Mouse (Mus musculus): ENCODE results near the gene Zfp664. TPM values are rescaled to one million over a fixed set of nuclear protein-coding genes. Genes with fewer than 3 reads are reported as not detected.
A peak's percentile ranks its signal among the peaks of the same experiment; 100 is the strongest.

Zfp664 gene
- total and polyA plus RNA-seq, 2 experiments from 2014 or later: 29.2 to 50.2 TPM

DNA sequence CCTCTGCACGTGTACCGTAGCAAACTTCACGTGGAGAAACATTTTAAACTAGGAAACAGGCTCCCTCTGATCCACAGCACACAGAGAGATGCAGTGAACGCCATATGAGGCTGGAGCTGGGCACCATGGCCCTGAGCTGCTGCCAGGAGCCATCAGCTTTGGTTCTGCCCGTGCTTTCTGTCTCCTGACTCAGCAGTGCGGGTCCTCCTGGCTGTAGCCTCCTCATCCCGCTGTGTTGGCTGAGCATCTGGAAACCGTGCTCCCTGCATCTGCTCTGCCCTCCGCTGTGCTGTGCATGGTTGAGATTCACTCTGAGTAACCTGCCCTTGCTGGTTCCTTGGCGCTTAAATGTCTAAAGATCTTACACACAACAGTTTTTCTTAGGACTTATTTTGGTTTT lies 39.7 kb downstream of the Zfp664 start:
- H3K4me3 ChIP-seq (ENCODE audit: low read depth, low read length): no peak overlapping the region
- no peaks in the 10 kb centered on the region for H3K9me3 ChIP-seq (ENCODE audit: low read length)
- DNase-seq (ENCODE audit: low spot score) (peak; percentile 67), ATAC-seq (ENCODE audit: low FRiP score) (no peak)
- H3K27me3 ChIP-seq (ENCODE audit: insufficient read depth, low read length): no peaks in the 10 kb centered on the region
- H3K9ac ChIP-seq (replicated peaks; ENCODE audit: low read length, poor library complexity, severe bottlenecking): no peak overlapping the region
- H3K27ac ChIP-seq (ENCODE audit: low read depth, low read length): no peak overlapping the region
- 0 out of 2 replicates have a peak, but pooled peaks cover 6% of the 10 kb centered on the region for H3K4me1 ChIP-seq (ENCODE audit: insufficient read depth, low read length)
- no peak overlapping the region for H3K4me2 ChIP-seq (ENCODE audit: low read depth, low read length, poor library complexity, severe bottlenecking)
- WGBS: 77% methylated on average over 10 of the region's 10 CpGs
- no peaks in the 10 kb centered on the region for H3K36me3 ChIP-seq (ENCODE audit: insufficient read depth, low read length)
- TF ChIP-seq CTCF (IDR thresholded peaks at IDR 0.05): no peak

DNA sequence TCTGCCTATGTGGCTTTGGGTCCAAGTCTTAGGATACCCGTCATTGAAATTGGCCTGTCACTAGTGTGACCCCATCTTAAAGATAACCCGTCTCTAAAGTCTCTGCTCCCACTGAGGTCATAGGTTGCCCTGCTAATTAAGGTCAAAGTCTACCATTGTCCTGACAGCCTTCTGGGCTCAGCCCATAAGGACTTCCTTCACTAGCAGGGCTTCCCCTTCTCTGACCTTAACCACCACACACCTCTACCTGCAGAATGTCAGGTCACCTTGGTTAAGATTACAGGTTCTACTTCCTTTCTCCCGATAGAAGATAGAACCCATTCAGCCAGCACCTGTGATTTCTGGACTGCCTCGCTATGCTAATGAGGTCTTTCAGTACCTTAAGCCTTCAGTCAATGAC lies 41.4 kb downstream of the Zfp664 start:
- no peak for TF ChIP-seq CTCF (IDR thresholded peaks at IDR 0.05)
- Histone ChIP-seq H3K4me1 (ENCODE audit: insufficient read depth, low read length) (0 out of 2 replicates have a peak, but pooled peaks cover 6% of the 10 kb centered on the region), H3K36me3 (ENCODE audit: insufficient read depth, low read length) (no peaks in the 10 kb centered on the region), H3K27me3 (ENCODE audit: insufficient read depth, low read length) (no peaks in the 10 kb centered on the region), H3K4me2 (ENCODE audit: low read depth, low read length, poor library complexity, severe bottlenecking) (no peak overlapping the region), H3K27ac (ENCODE audit: low read depth, low read length) (no peak overlapping the region), H3K4me3 (ENCODE audit: low read depth, low read length) (no peak overlapping the region), H3K9ac (replicated peaks; ENCODE audit: low read length, poor library complexity, severe bottlenecking) (no peak overlapping the region), H3K9me3 (ENCODE audit: low read length) (no peaks in the 10 kb centered on the region)
- WGBS: 89% methylated on average over 4 of the region's 4 CpGs
- DNase-seq (ENCODE audit: low spot score) (no peak), ATAC-seq (ENCODE audit: low FRiP score) (no peak)

DNA sequence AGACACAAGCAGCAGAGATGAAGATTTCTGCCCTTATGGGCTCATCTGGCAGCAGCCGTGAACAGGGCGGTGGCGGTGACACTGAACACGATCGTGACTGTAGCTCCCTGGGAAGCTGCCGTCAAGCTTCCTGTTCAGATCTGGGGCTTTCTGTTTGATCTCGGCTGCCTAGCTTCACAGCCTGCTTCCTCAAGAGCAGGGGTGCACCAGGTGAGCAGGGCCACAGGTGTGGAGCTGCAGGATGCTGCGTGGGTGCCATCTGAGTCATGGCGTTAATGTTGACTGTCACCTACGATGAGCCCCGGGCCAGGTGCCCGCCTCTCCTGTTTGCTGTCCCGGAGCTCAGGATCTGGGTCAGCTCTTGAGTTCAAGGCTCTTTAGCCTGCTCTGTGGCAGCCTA lies 44.4 kb downstream of the Zfp664 start:
- TF ChIP-seq CTCF (IDR thresholded peaks at IDR 0.05): no peak
- no peaks in the 10 kb centered on the region for H3K36me3 ChIP-seq (ENCODE audit: insufficient read depth, low read length)
- WGBS: 72% methylated on average over 13 of the region's 13 CpGs
- DNase-seq (ENCODE audit: low spot score): no peak
- H3K27ac ChIP-seq (ENCODE audit: low read depth, low read length): no peak overlapping the region
- 0 out of 2 replicates have a peak, but pooled peaks cover 2% of the 10 kb centered on the region for H3K4me1 ChIP-seq (ENCODE audit: insufficient read depth, low read length)
- no peaks in the 10 kb centered on the region for H3K27me3 ChIP-seq (ENCODE audit: insufficient read depth, low read length)
- no peak overlapping the region for H3K9ac ChIP-seq (replicated peaks; ENCODE audit: low read length, poor library complexity, severe bottlenecking)
- H3K9me3 ChIP-seq (ENCODE audit: low read length): no peaks in the 10 kb centered on the region
- no peak overlapping the region for H3K4me2 ChIP-seq (ENCODE audit: low read depth, low read length, poor library complexity, severe bottlenecking)
- ATAC-seq (ENCODE audit: low FRiP score): no peak
- no peak overlapping the region for H3K4me3 ChIP-seq (ENCODE audit: low read depth, low read length)

DNA sequence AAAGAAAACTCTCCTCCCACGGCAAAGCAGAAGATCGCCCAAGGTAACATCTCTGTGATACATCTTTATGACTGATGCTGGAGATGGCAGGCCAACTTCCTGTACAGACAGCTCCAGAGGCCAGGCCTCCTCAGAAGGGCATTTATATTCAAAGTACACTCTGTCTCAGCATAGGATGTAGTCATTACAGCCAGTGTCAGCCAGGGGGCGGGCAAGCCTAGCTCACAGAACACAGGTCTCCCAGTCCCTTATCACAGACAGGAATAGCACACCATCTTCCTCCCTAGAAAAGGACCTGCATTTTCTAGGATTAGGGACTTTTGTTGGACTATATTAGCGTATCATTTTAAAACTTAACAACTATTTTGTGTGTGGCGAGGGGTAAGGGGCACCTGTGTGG lies 46.4 kb downstream of the Zfp664 start:
- ATAC-seq (ENCODE audit: low FRiP score): peak; percentile 72; the same call in 1 of the 2 replicates

DNA sequence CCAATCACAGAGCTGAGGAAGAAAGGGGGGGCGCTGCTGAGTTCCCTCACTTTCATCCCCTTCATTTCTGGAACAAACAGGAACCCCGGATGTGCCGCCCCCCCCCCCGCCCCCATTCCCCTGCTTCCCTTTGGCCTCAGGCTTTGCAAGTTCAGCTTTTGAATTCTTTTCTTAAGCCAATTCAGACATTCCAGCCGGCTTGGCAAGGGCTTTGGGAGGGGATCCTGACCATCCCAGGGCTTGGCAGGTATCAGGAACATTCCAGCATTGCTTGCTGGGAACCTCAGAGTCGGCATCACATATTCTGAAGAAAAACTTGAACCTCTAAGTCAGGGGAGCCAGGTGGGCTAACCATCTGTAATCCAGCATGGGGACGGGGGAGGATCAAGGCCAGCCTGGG lies 49.8 kb downstream of the Zfp664 start:
- Histone ChIP-seq H3K4me3 (ENCODE audit: low read depth, low read length) (no peak overlapping the region), H3K27ac (ENCODE audit: low read depth, low read length) (no peak overlapping the region), H3K4me1 (ENCODE audit: insufficient read depth, low read length) (no peaks in the 10 kb centered on the region), H3K9ac (replicated peaks; ENCODE audit: low read length, poor library complexity, severe bottlenecking) (no peak overlapping the region), H3K9me3 (ENCODE audit: low read length) (no peaks in the 10 kb centered on the region), H3K36me3 (ENCODE audit: insufficient read depth, low read length) (no peaks in the 10 kb centered on the region), H3K27me3 (ENCODE audit: insufficient read depth, low read length) (no peaks in the 10 kb centered on the region), H3K4me2 (ENCODE audit: low read depth, low read length, poor library complexity, severe bottlenecking) (no peak overlapping the region)
- WGBS: 39% methylated on average over 6 of the region's 7 CpGs
- DNase-seq (ENCODE audit: low spot score): no peak
- TF ChIP-seq CTCF (IDR thresholded peaks at IDR 0.05): no peak
- no peak for ATAC-seq (ENCODE audit: low FRiP score)

More for the DNA sequence above, 46.4 kb downstream of the Zfp664 start:
- H3K4me3 ChIP-seq (ENCODE audit: low read depth, low read length): no peak overlapping the region
- no peaks in the 10 kb centered on the region for H3K36me3 ChIP-seq (ENCODE audit: insufficient read depth, low read length)
- no peak overlapping the region for H3K27ac ChIP-seq (ENCODE audit: low read depth, low read length)
- peak; percentile 98 for TF ChIP-seq CTCF (IDR thresholded peaks at IDR 0.05)
- WGBS: 19% methylated on average over 5 of the region's 5 CpGs
- peak; percentile 92 for DNase-seq (ENCODE audit: low spot score)
- no peaks in the 10 kb centered on the region for H3K9me3 ChIP-seq (ENCODE audit: low read length)
- H3K27me3 ChIP-seq (ENCODE audit: insufficient read depth, low read length): no peaks in the 10 kb centered on the region
- H3K4me1 ChIP-seq (ENCODE audit: insufficient read depth, low read length): 0 out of 2 replicates have a peak, but pooled peaks cover 2% of the 10 kb centered on the region
- no peak overlapping the region for H3K9ac ChIP-seq (replicated peaks; ENCODE audit: low read length, poor library complexity, severe bottlenecking)
- H3K4me2 ChIP-seq (ENCODE audit: low read depth, low read length, poor library complexity, severe bottlenecking): no peak overlapping the region

DNA sequence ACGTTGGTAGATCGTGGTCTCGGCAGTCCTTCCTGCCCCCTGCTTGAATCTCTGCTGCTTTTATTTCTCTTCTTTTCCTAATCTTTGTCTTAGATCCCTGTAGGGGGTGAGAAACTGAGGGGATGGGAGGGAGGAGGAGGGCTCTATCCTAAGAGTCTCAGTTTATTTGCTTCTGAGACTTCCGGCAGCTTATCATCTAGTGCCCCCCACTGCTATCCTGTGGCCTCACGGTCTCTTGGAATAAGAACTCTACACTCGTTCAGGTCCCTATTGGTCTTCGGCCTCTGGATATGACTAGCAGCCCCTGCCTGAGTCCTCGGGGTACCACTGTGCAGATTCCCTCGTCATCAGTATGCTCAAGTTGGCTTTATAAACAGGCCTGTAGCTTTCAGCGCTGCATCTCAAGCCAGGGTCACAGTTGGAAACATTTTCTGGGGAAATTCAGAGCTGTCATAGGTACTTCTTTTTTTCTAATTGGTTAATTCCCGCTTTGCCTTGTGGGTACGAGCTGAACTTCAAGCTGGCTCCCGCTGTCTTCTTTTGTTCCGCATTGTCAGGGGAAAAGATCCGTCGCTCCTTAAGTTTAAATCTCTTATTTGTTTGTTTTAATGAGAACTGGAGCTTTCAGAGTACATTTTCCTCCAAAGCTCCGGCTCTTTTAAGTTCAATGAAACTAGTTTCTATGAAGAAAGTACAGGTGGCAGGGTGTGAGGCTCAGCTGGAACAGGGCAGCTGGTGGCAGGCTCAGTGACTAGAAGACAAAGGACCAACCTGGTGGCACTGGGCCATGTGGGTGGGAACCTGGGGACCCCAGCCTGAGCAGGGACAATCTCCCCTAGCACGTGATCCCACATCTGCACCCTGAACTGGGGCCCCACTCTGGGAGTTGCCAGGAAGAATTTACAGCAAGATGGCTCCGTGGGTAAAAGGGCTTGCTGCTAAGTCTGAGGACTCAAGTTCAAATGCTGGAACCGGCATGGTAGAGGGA lies 50.7 kb downstream of the Zfp664 start:
- DNase-seq (ENCODE audit: low spot score) (peak; percentile 35), ATAC-seq (ENCODE audit: low FRiP score) (no peak)
- no peaks in the 10 kb centered on the region for H3K4me1 ChIP-seq (ENCODE audit: insufficient read depth, low read length)
- TF ChIP-seq CTCF (IDR thresholded peaks at IDR 0.05): no peak
- WGBS: 16% methylated on average over 20 of the region's 20 CpGs
- H3K4me3 ChIP-seq (ENCODE audit: low read depth, low read length): no peak overlapping the region
- no peak overlapping the region for H3K9ac ChIP-seq (replicated peaks; ENCODE audit: low read length, poor library complexity, severe bottlenecking)
- no peaks in the 10 kb centered on the region for H3K27me3 ChIP-seq (ENCODE audit: insufficient read depth, low read length)
- H3K36me3 ChIP-seq (ENCODE audit: insufficient read depth, low read length): no peaks in the 10 kb centered on the region
- H3K4me2 ChIP-seq (ENCODE audit: low read depth, low read length, poor library complexity, severe bottlenecking): no peak overlapping the region
- H3K9me3 ChIP-seq (ENCODE audit: low read length): no peaks in the 10 kb centered on the region
- H3K27ac ChIP-seq (ENCODE audit: low read depth, low read length): peak overlapping the region; percentile 18; the same call in 1 of the 2 replicates
